ENCODE assay signal across 8 mouse cellular contexts in genomic region chr13:98354090-98354801, GRCm38 (mm10). TPM values are rescaled to one million over a fixed set of nuclear protein-coding genes. Genes with fewer than 3 reads are reported as not detected.
DNase-seq lines count a peak whose midpoint lies in the region; ATAC-seq lines count a peak whose summit lies in the region.

TSS of gene Foxd1 (plus strand) at chr13:98354242.

- peak within 1 kb of the TSS; percentile 54 for H3K4me3 ChIP-seq in forebrain, embryonic 12.5 days (replicated peaks)
- H3K4me3 ChIP-seq in hindbrain, embryonic 13.5 days, result peak within 1 kb of the TSS; percentile 39
- H3K4me3 ChIP-seq in midbrain, embryonic 14.5 days (replicated peaks; ENCODE audit: low read depth, low read length), result peak within 1 kb of the TSS; percentile 37

- peak within 1 kb of the TSS; percentile 75 for H3K27ac ChIP-seq in forebrain, embryonic 12.5 days
- H3K27ac ChIP-seq in hindbrain, embryonic 13.5 days, result no peak within 1 kb of the TSS
- H3K27ac ChIP-seq in midbrain, embryonic 14.5 days (replicated peaks; ENCODE audit: low read depth, low read length), result no peak within 1 kb of the TSS

- H3K27me3 ChIP-seq in forebrain, embryonic 12.5 days, result peaks cover 86% of the 10 kb centered on the region
- peaks cover 94% of the 10 kb centered on the region for H3K27me3 ChIP-seq in hindbrain, embryonic 13.5 days
- peaks cover 87% of the 10 kb centered on the region for H3K27me3 ChIP-seq in midbrain, embryonic 14.5 days (ENCODE audit: control insufficient read depth, insufficient read depth, low read length)

- H3K4me2 ChIP-seq in forebrain, embryonic 12.5 days, result peak within 1 kb of the TSS; percentile 62
- peak within 1 kb of the TSS; percentile 53 for H3K4me2 ChIP-seq in hindbrain, embryonic 13.5 days
- H3K4me2 ChIP-seq in midbrain, embryonic 14.5 days (ENCODE audit: low read length), result peak within 1 kb of the TSS; percentile 58

- H3K4me1 ChIP-seq in forebrain, embryonic 12.5 days, result peaks cover 36% of the 10 kb centered on the region
- H3K4me1 ChIP-seq in hindbrain, embryonic 13.5 days (replicated peaks), result peaks cover 33% of the 10 kb centered on the region
- H3K4me1 ChIP-seq in midbrain, embryonic 14.5 days (ENCODE audit: control insufficient read depth, insufficient read depth, low read length), result peaks cover 10% of the 10 kb centered on the region

- peak; percentile 85 for ATAC-seq in forebrain, embryonic 12.5 days (ENCODE audit: low FRiP score)
- ATAC-seq in hindbrain, embryonic 13.5 days (ENCODE audit: low FRiP score), result peak; percentile 80
- ATAC-seq in midbrain, embryonic 14.5 days (ENCODE audit: low FRiP score, low TSS enrichment), result peak; percentile 76
- no peak for ATAC-seq in activated CD4-positive, CD25-positive, alpha-beta regulatory T cell, adult 4 months

- H3K9me3 ChIP-seq in forebrain, embryonic 12.5 days, result no peaks in the 10 kb centered on the region
- no peaks in the 10 kb centered on the region for H3K9me3 ChIP-seq in hindbrain, embryonic 13.5 days
- no peaks in the 10 kb centered on the region for H3K9me3 ChIP-seq in midbrain, embryonic 14.5 days (ENCODE audit: control insufficient read depth, low read length)

- DNase-seq in CD4-positive helper T cell, adult 2 months (ENCODE audit: low read depth, low spot score), result peak; percentile 20
- DNase-seq in R1 (ENCODE audit: low read depth, low spot score) (peak; percentile 83), liver (peak; percentile 52)
- DNase-seq in midbrain, embryonic 14.5 days, result peak; percentile 72
- DNase-seq in yolk sac, embryonic 10.5 days (ENCODE audit: low spot score), result peak; percentile 70

- peak within 1 kb of the TSS; percentile 68 for H3K9ac ChIP-seq in forebrain, embryonic 12.5 days
- peak within 1 kb of the TSS; percentile 64 for H3K9ac ChIP-seq in hindbrain, embryonic 13.5 days
- H3K9ac ChIP-seq in midbrain, embryonic 14.5 days (replicated peaks; ENCODE audit: low read length), result peak within 1 kb of the TSS; percentile 26; the same call in 1 of the 2 replicates

- WGBS in forebrain, embryonic 12.5 days, result 0% methylated on average over 71 of the region's 76 CpGs
- under 1% methylated on average over 57 of the region's 76 CpGs for WGBS in hindbrain, embryonic 13.5 days
- under 1% methylated on average over 76 of the region's 76 CpGs for WGBS in midbrain, embryonic 14.5 days

- no peaks in the 10 kb centered on the region for H3K36me3 ChIP-seq in forebrain, embryonic 12.5 days (replicated peaks)
- H3K36me3 ChIP-seq in hindbrain, embryonic 13.5 days, result no peaks in the 10 kb centered on the region
- no peaks in the 10 kb centered on the region for H3K36me3 ChIP-seq in midbrain, embryonic 14.5 days (ENCODE audit: control insufficient read depth, insufficient read depth, low read length)

RNA-seq across cellular contexts. Expression of gene Foxd1, which starts in this region (rescaled TPM):
- polyA plus RNA-seq in forebrain, embryonic 12.5 days (2016; fragmentation: Nextera tagmentation; extraction: Ambion mirVana), result 2.6 and 4.2 TPM in 2 replicates
- 0.79 and 1.1 TPM in 2 replicates for polyA plus RNA-seq in hindbrain, embryonic 13.5 days (2015; fragmentation: Nextera tagmentation; extraction: Ambion mirVana)
- polyA plus RNA-seq in midbrain, embryonic 14.5 days (2014; fragmentation: Nextera tagmentation; extraction: Ambion mirVana), result 0.12 and 0.54 TPM in 2 replicates
- not detected for polyA plus RNA-seq in activated CD4-positive, CD25-positive, alpha-beta regulatory T cell, adult 4 months (2017; shearing (Covaris generic))

Comparison
In these comparisons a context has a peak if more than half of its experiments do, and no peak if none do; other contexts are left out.
1. Peak in DNase-seq, ATAC-seq, H3K4me3 ChIP-seq, H3K9ac ChIP-seq and H3K4me2 ChIP-seq in midbrain, embryonic 14.5 days; RNA of the gene not detected or under 1 TPM.
2. DNase-seq: peak in every context shown above with its lines; median percentile 83 in R1; 72 in midbrain, embryonic 14.5 days; 70 in yolk sac, embryonic 10.5 days; 52 in liver; 20 in CD4-positive helper T cell, adult 2 months.